Mouse (Mus musculus): ENCODE results near the gene Omt2a.
"Not testable (repeated sequence)": the region's sequence is repeated elsewhere in the genome, so short reads cannot be mapped to it uniquely, and the experiment has no call there.

- not testable (repeated sequence) for TF ChIP-seq POLR2A (IDR thresholded peaks at IDR 0.05; ENCODE audit: low read depth, low read length); CTCF (IDR thresholded peaks at IDR 0.05; ENCODE audit: extremely low read depth, insufficient read depth, insufficient read length, insufficient replicate concordance)
Observed at GRCm38 (mm10) chr9:78299143-78299542, 15.5 kb downstream of the Omt2a start.

Measured in spleen, adult 2 months (tissue).